Mouse (Mus musculus) urinary bladder, postnatal 4 days (tissue): ENCODE results near the gene Zfp120.
A peak's percentile ranks its signal among the peaks of the same experiment; 100 is the strongest.
"Not testable (repeated sequence)": the region's sequence is repeated elsewhere in the genome, so short reads cannot be mapped to it uniquely, and the experiment has no call there.

Experiments used
- DNase-seq, 2 experiments: peaks; one replicate each; pipeline ENCODE4 v3.0.0; 2021 to 2022; ENCODE audit warnings: low spot score in 2 of 2

Zfp120 gene

DNA sequence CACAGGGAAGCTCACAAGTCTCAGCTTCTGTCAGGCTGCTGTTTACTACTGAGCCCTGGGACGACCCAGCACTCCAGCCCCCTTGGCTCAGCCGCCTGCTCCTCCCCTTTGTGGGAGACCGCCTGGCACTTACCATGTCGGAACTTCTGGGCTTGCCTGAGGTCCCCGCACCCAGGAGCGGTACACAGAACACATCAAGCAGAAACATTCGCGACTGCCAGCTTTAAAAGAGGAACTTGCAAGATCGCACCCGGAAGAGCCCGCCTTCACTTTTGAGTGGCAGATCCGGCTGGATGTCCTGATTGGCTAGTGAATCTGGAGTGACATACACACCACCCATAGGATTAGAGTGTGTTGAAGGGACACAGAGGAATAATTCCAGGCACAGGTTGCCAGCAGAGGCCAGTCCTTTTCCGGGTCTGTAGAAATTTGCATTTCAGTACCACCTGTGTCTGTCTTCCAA, at the start of gene Zfp120:
Gene Zfp120 (minus strand): TSS at position 274 of the 463 bp plus-strand sequence.
- DNase-seq: peak; percentile 76 to 79

GRCm38 (mm10) chr2:150181570-150181999, 45.1 kb upstream of the Zfp120 start, which contains the start of gene Gm14139:
Gene Gm14139, plus strand, starts transcription at chr2:150181755.
- DNase-seq: not testable (repeated sequence)

DNA sequence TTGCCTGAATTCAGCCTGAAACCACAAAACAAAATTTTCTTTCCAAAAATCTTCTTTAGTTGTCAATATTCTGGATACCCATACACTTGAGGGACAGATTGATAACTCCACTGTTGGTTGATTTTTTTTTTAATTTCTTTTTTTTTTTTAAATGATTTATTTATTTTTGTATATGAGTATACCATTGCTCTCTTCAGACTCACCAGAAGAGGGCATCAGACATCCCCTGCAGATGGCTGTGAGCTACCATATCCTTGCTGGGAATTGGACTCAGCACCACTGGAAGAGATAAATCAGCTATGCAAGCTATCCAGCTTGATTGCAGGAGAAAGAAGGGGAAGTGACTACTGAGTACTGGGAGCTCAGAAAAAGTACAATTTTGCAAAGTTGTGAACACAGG, 44.5 kb upstream of the Zfp120 start:
- DNase-seq: not testable (repeated sequence)

- not testable (repeated sequence) for DNase-seq
Measured at GRCm38 (mm10) chr2:150179579-150179978, 43.1 kb upstream of the Zfp120 start, which contains the start of gene Gm10770. Gene Gm10770, minus strand, starts transcription at chr2:150179679.

DNA sequence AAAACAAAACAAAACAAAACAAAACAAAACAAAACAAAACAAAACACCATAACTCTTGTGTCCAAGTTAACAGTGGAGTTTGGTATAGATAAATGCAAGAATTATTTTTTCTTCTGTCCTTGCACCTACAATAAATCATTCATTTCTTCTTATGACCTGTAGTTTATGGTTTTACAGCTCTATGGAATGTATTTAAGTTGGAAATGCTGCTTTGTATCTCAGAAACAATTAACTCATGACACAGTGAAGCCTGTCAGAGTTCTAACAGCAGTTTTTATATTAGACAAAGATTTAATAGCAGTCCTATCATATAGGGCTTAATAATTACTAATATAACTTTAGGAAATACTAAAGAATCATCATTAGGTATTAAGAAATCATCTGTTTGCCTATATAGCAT, 37.3 kb upstream of the Zfp120 start:
- DNase-seq: no peak

DNA sequence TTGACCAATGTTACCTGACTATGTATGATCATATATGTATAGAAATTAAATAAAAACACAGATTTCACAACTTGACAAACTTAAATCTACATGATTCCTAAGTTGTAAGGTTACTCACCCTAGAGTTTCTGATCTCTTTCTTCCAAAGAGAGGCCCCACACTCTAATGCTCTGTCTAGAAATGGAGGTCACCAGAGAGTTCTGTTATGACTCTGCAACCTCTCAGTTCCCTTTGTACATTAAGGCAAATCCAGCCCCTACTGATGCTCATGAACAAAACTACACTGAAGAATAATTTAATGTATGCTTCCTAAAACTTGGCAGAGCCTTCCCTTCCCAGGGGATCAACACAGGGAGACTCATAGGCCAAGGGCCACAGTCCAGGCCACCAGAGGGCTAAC, 30.2 kb upstream of the Zfp120 start:
- DNase-seq: no peak

- DNase-seq: no peak
Measured at GRCm38 (mm10) chr2:150132773-150133172, 3.7 kb downstream of the Zfp120 start.

DNA sequence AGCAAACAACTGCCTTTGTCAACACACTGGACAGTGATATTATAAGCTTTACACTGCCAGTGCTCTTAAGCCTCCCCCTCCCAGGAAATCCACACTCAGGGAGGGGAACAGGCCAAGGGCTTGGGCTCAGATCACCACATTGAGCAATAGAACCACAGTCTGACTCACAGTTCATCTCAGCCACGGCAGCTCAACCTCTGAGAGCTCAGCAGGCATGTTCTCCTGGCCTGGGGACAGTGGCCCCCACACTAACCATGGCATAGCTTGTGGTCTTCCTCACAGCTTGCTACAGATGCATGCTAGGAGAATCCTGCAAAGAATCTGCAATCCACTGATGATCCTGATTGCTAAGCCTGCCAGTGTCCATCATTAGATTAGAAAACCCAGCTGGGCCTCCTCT, 4.5 kb downstream of the Zfp120 start:
- not testable (repeated sequence) for DNase-seq

GRCm38 (mm10) chr2:150111247-150111912, 25.1 kb downstream of the Zfp120 start:
- DNase-seq: no peak

DNA sequence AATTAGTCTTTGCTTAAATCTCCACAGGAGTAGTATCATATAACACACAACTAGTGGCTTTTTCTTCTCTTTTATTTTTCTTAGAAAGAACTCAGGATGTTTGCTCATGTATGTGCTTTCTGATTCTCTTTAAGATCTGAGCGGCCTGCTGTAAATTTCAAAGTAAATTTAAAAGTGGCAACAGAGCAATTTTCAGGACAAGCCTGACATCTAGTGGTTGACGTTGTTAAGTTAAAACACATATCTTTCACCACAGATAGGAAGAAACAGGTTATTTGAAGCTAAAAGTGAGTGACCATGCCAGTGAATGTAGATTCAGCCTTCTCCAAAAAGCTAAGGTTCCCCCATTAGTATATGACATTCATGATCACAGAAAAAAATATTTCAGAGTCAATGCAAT, 36.9 kb downstream of the Zfp120 start:
- not testable (repeated sequence) for DNase-seq
